Mouse (Mus musculus): ENCODE results near the gene Aspdh.

Gene Aspdh

GRCm38 (mm10) chr7:44501563-44502115 is 36.4 kb downstream of the Aspdh start:
- peak; percentile 65 for DNase-seq

- DNase-seq = no peak
Measured at GRCm38 (mm10) chr7:44507491-44507890, 42.3 kb downstream of the Aspdh start.

Data from right cerebral cortex, adult 18-20 months (tissue).